Mouse (Mus musculus): ENCODE measurements around the gene Bmp4. TPM values are rescaled to one million over a fixed set of nuclear protein-coding genes. Genes with fewer than 3 reads are reported as not detected.

Gene Bmp4
- polyA plus RNA-seq, 1 experiment from 2014 or later, result 23.7 TPM

DNA sequence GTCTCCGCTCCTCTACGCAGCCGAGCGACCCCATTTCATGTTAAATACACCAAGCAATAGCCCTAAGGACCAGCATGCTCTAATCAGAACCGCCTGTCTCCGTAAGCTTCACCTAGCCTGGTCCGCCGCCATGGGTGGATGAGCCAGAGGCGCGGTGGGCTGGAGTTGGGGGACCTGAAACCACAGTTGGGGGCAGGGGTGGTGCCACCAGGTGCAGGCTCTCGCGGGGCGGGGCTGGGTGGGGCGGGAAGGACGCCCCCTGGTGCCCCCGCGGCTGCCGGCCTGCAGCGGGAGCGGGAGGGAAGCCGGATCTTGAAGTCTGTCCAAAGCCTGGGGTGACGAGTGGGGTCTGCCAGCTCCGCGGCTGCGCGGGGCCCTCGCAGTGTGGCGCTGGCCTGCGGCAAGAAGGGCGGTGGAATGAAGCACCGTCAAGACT, 10.2 kb downstream of the Bmp4 start:
- Histone ChIP-seq H3K27ac (ENCODE audit: low read depth, low read length) (no peak overlapping the region), H3K4me1 (ENCODE audit: control insufficient read depth, insufficient read depth, low read length) (peaks cover 6% of the 10 kb centered on the region; the same call in 1 of the 2 replicates), H3K36me3 (ENCODE audit: control insufficient read depth, insufficient read depth, low read length) (peaks cover 15% of the 10 kb centered on the region; the same call in 1 of the 2 replicates), H3K27me3 (ENCODE audit: control insufficient read depth, insufficient read depth, low read length) (no peaks in the 10 kb centered on the region), H3K4me3 (ENCODE audit: low read length) (peak overlapping the region; percentile 17; the same call in 1 of the 2 replicates), H3K4me2 (replicated peaks; ENCODE audit: low read depth, low read length) (peak overlapping the region; percentile 58), H3K9ac (ENCODE audit: low read depth, low read length) (peak overlapping the region; percentile 48), H3K9me3 (ENCODE audit: control insufficient read depth, low read length) (no peaks in the 10 kb centered on the region)
- WGBS, result 10% methylated on average over 27 of the region's 31 CpGs
- peak; percentile 66; the same call in 1 of the 2 replicates for ATAC-seq (ENCODE audit: low FRiP score, low TSS enrichment)

DNA sequence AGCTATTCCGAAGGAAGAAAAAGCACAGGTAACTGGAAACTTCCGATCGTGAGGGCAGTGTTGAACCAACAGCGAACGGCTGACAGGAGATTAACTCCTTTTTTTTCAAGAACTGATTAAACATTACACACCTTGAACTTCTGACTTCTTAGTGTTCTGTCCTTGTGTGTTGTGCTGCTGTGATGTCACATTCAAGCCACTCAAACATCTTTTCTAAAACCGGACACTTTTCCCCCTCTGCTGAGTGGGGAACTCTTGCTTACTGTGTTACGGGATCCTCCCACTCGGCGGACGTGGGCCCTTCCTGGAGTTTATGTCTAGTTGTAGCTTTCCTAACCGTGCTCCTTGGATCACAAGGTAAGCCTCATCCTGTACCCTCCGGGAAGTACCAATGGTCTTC, 11.2 kb downstream of the Bmp4 start, which contains the start of gene Gm15217:
TSS of gene Gm15217 (plus strand) at position 130 of the 400 bp plus-strand sequence.
- ATAC-seq (ENCODE audit: low FRiP score, low TSS enrichment), result no peak
- WGBS, result 57% methylated on average over 12 of the region's 12 CpGs
- Histone ChIP-seq H3K9ac (ENCODE audit: low read depth, low read length) (peak within 1 kb of the TSS; percentile 48), H3K9me3 (ENCODE audit: control insufficient read depth, low read length) (no peaks in the 10 kb centered on the region), H3K4me2 (replicated peaks; ENCODE audit: low read depth, low read length) (peak within 1 kb of the TSS; percentile 58), H3K27me3 (ENCODE audit: control insufficient read depth, insufficient read depth, low read length) (no peaks in the 10 kb centered on the region), H3K36me3 (ENCODE audit: control insufficient read depth, insufficient read depth, low read length) (peaks cover 15% of the 10 kb centered on the region; the same call in 1 of the 2 replicates), H3K4me1 (ENCODE audit: control insufficient read depth, insufficient read depth, low read length) (0 out of 2 replicates have a peak, but pooled peaks cover 5% of the 10 kb centered on the region), H3K27ac (ENCODE audit: low read depth, low read length) (no peak within 1 kb of the TSS), H3K4me3 (ENCODE audit: low read length) (peak within 1 kb of the TSS; percentile 17; the same call in 1 of the 2 replicates)

DNA sequence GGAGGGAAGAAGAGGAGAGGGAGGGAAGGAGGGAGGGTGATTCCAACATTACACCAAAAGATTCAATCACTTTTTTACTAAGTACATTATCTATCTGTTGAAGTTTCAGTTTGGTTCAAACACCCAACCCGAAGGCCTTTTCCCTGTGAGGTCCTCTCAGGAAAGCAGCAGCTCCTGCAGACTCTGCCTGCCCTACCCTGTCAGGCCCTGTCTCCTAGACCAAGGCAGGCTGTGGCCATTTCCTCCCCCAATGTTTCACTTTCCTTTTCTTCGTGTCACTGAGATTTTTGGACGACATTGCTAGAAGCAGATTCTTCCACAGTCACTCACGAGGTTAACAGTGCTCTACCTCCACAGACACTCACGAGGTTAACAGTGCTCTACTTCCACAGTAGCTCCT, 14.7 kb downstream of the Bmp4 start:
- no peaks in the 10 kb centered on the region for H3K27me3 ChIP-seq (ENCODE audit: control insufficient read depth, insufficient read depth, low read length)
- H3K36me3 ChIP-seq (ENCODE audit: control insufficient read depth, insufficient read depth, low read length), result no peaks in the 10 kb centered on the region
- H3K9ac ChIP-seq (ENCODE audit: low read depth, low read length), result no peak overlapping the region
- 0 out of 2 replicates have a peak, but pooled peaks cover 5% of the 10 kb centered on the region for H3K4me1 ChIP-seq (ENCODE audit: control insufficient read depth, insufficient read depth, low read length)
- no peaks in the 10 kb centered on the region for H3K9me3 ChIP-seq (ENCODE audit: control insufficient read depth, low read length)
- no peak for ATAC-seq (ENCODE audit: low FRiP score, low TSS enrichment)
- no peak overlapping the region for H3K4me3 ChIP-seq (ENCODE audit: low read length)
- H3K27ac ChIP-seq (ENCODE audit: low read depth, low read length), result no peak overlapping the region
- 73% methylated on average over 5 of the region's 5 CpGs for WGBS
- no peak overlapping the region for H3K4me2 ChIP-seq (replicated peaks; ENCODE audit: low read depth, low read length)

DNA sequence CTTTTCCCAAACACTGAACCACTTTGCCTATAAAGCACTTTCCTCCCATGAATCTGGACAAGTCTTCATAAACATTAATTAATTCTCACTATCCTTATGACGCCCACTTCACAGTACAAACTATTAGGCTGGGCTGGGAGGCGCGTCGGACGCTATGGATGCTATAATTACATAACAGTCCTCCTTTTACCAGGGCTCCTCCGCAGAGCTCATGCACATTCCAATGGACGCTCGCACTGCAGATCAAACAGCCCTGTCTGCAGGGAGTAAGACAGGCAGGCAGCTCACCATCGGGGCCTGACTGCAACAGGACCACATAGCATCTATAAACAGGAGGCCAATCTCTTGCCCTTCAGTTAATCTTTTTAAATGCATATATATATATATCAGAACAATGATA, 18.0 kb downstream of the Bmp4 start:
- WGBS, result 33% methylated on average over 9 of the region's 9 CpGs
- no peak overlapping the region for H3K4me2 ChIP-seq (replicated peaks; ENCODE audit: low read depth, low read length)
- no peak overlapping the region for H3K4me3 ChIP-seq (ENCODE audit: low read length)
- H3K9me3 ChIP-seq (ENCODE audit: control insufficient read depth, low read length), result no peaks in the 10 kb centered on the region
- H3K36me3 ChIP-seq (ENCODE audit: control insufficient read depth, insufficient read depth, low read length), result no peaks in the 10 kb centered on the region
- no peak overlapping the region for H3K9ac ChIP-seq (ENCODE audit: low read depth, low read length)
- no peaks in the 10 kb centered on the region for H3K27me3 ChIP-seq (ENCODE audit: control insufficient read depth, insufficient read depth, low read length)
- no peaks in the 10 kb centered on the region for H3K4me1 ChIP-seq (ENCODE audit: control insufficient read depth, insufficient read depth, low read length)
- H3K27ac ChIP-seq (ENCODE audit: low read depth, low read length), result no peak overlapping the region
- no peak for ATAC-seq (ENCODE audit: low FRiP score, low TSS enrichment)

DNA sequence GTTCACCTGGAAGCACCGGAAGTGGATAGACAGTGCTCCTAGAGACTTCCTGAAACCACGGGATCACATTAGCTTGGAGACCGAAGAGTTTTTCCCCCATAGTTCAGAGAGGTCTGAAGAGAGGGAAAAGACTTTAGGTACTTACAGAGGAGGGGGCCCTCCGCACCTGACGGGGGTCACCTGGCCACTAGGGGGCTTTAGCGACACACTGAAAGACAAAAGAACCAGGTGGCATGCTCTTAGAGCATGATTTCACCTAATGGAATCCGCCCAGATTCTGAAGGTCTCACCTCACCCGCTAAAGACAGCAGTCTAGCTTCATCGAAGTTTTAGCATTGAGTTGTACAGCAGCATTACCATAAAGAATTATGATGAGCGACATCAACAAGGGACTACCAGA, 27.3 kb downstream of the Bmp4 start:
- Histone ChIP-seq H3K27ac (ENCODE audit: low read depth, low read length) (no peak overlapping the region), H3K4me3 (ENCODE audit: low read length) (no peak overlapping the region), H3K4me2 (replicated peaks; ENCODE audit: low read depth, low read length) (no peak overlapping the region), H3K9ac (ENCODE audit: low read depth, low read length) (no peak overlapping the region), H3K9me3 (ENCODE audit: control insufficient read depth, low read length) (no peaks in the 10 kb centered on the region), H3K27me3 (ENCODE audit: control insufficient read depth, insufficient read depth, low read length) (no peaks in the 10 kb centered on the region), H3K36me3 (ENCODE audit: control insufficient read depth, insufficient read depth, low read length) (no peaks in the 10 kb centered on the region), H3K4me1 (ENCODE audit: control insufficient read depth, insufficient read depth, low read length) (no peaks in the 10 kb centered on the region)
- no peak for ATAC-seq (ENCODE audit: low FRiP score, low TSS enrichment)
- 46% methylated on average over 10 of the region's 10 CpGs for WGBS

DNA sequence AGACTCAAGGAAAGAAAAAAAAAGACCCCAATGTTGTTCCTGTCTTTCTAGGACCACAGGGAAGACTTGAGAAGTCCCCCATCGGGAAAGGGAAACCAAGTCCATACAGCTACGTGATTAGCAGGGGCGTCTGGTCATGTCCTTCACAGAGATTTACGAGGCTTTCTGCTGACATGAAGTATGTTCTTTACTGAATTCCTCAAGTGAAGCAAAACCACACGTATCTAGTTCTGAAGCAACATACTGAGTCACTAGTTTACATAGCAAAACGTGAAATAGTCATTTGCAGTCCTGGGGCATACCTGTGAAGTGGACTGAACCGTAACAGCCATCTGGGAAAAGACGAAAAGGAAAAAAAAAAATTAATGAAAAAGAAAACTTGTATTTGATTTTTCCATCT, 32.8 kb downstream of the Bmp4 start:
- Histone ChIP-seq H3K9ac (ENCODE audit: low read depth, low read length) (no peak overlapping the region), H3K4me3 (ENCODE audit: low read length) (no peak overlapping the region), H3K27me3 (ENCODE audit: control insufficient read depth, insufficient read depth, low read length) (no peaks in the 10 kb centered on the region), H3K36me3 (ENCODE audit: control insufficient read depth, insufficient read depth, low read length) (no peaks in the 10 kb centered on the region), H3K4me2 (replicated peaks; ENCODE audit: low read depth, low read length) (no peak overlapping the region), H3K4me1 (ENCODE audit: control insufficient read depth, insufficient read depth, low read length) (no peaks in the 10 kb centered on the region), H3K9me3 (ENCODE audit: control insufficient read depth, low read length) (no peaks in the 10 kb centered on the region), H3K27ac (ENCODE audit: low read depth, low read length) (no peak overlapping the region)
- ATAC-seq (ENCODE audit: low FRiP score, low TSS enrichment), result no peak
- 52% methylated on average over 8 of the region's 8 CpGs for WGBS

DNA sequence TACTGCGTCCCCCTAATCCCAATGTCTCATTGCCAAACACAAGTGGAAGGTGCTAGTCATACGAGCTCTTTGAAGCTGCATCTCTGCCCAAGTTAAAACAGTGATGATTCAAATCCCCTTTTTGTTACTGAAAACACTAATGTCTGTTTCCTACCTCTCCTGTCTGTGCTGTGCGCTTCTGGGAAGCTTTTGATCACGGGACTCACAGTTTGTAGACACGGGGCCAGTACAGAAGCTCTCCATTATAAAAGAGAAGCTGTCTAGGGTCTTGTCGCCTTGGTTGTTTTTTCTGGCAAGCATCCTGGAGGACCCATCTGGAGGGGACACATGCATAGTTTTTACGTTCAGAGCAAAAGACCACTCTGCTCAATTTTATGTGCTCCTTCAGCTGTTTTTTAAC, 33.2 kb downstream of the Bmp4 start:
- WGBS, result 54% methylated on average over 7 of the region's 7 CpGs
- H3K4me2 ChIP-seq (replicated peaks; ENCODE audit: low read depth, low read length), result no peak overlapping the region
- H3K36me3 ChIP-seq (ENCODE audit: control insufficient read depth, insufficient read depth, low read length), result no peaks in the 10 kb centered on the region
- ATAC-seq (ENCODE audit: low FRiP score, low TSS enrichment), result no peak
- no peak overlapping the region for H3K4me3 ChIP-seq (ENCODE audit: low read length)
- no peaks in the 10 kb centered on the region for H3K4me1 ChIP-seq (ENCODE audit: control insufficient read depth, insufficient read depth, low read length)
- H3K9ac ChIP-seq (ENCODE audit: low read depth, low read length), result no peak overlapping the region
- H3K9me3 ChIP-seq (ENCODE audit: control insufficient read depth, low read length), result no peaks in the 10 kb centered on the region
- H3K27ac ChIP-seq (ENCODE audit: low read depth, low read length), result no peak overlapping the region
- H3K27me3 ChIP-seq (ENCODE audit: control insufficient read depth, insufficient read depth, low read length), result no peaks in the 10 kb centered on the region

DNA sequence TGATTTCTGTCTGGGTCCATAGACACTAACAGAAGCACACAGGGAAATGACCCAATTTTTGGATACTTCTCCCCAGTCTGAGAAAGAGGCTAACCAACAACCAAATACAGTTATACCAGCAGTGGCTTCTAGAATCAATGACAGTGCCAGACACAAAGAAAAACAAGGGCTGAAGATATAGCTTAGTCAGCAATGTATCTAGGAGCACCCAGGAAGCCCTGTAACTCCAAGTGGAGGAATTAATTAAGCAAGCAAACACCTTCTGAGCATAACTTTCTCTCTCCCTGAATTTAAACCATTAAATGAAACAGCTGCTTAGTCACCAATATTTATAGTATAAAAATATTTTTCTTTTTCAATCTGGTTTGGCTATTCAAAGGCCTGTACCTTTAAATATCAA, 45.7 kb downstream of the Bmp4 start:
- H3K27me3 ChIP-seq (ENCODE audit: control insufficient read depth, insufficient read depth, low read length), result no peaks in the 10 kb centered on the region
- peaks cover 6% of the 10 kb centered on the region; the same call in 1 of the 2 replicates for H3K9me3 ChIP-seq (ENCODE audit: control insufficient read depth, low read length)
- no peak for ATAC-seq (ENCODE audit: low FRiP score, low TSS enrichment)
- H3K4me3 ChIP-seq (ENCODE audit: low read length), result no peak overlapping the region
- H3K36me3 ChIP-seq (ENCODE audit: control insufficient read depth, insufficient read depth, low read length), result no peaks in the 10 kb centered on the region
- H3K9ac ChIP-seq (ENCODE audit: low read depth, low read length), result no peak overlapping the region
- H3K4me1 ChIP-seq (ENCODE audit: control insufficient read depth, insufficient read depth, low read length), result no peaks in the 10 kb centered on the region
- H3K27ac ChIP-seq (ENCODE audit: low read depth, low read length), result no peak overlapping the region
- no peak overlapping the region for H3K4me2 ChIP-seq (replicated peaks; ENCODE audit: low read depth, low read length)

DNA sequence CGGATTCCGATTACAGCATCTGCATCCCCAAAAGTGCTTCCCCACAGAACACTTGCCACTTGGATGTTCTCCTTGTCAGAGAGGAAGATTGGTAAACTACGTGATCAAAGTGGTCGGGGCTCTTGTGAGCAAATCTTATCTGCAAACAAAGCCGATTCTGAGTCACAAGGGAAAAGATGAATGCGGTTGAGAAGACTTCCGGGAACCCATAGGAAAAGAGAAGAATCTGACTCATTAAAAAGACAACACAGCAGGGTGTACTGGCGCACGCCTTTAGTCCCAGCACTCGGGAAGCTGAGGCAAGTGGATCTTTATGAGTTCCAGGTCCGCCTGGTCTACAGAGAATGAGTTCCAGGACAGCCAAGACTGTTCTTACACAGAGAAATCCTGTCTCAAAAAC, 51.7 kb downstream of the Bmp4 start:
- H3K4me2 ChIP-seq (replicated peaks; ENCODE audit: low read depth, low read length), result no peak overlapping the region
- H3K4me3 ChIP-seq (ENCODE audit: low read length), result no peak overlapping the region
- no peaks in the 10 kb centered on the region for H3K36me3 ChIP-seq (ENCODE audit: control insufficient read depth, insufficient read depth, low read length)
- no peaks in the 10 kb centered on the region for H3K4me1 ChIP-seq (ENCODE audit: control insufficient read depth, insufficient read depth, low read length)
- 93% methylated on average over 11 of the region's 11 CpGs for WGBS
- no peaks in the 10 kb centered on the region for H3K27me3 ChIP-seq (ENCODE audit: control insufficient read depth, insufficient read depth, low read length)
- no peak overlapping the region for H3K9ac ChIP-seq (ENCODE audit: low read depth, low read length)
- H3K27ac ChIP-seq (ENCODE audit: low read depth, low read length), result no peak overlapping the region
- ATAC-seq (ENCODE audit: low FRiP score, low TSS enrichment), result no peak
- H3K9me3 ChIP-seq (ENCODE audit: control insufficient read depth, low read length), result no peaks in the 10 kb centered on the region
